Comparison of ENCODE assay signal across 9 mouse cellular contexts in the genomic region with DNA sequence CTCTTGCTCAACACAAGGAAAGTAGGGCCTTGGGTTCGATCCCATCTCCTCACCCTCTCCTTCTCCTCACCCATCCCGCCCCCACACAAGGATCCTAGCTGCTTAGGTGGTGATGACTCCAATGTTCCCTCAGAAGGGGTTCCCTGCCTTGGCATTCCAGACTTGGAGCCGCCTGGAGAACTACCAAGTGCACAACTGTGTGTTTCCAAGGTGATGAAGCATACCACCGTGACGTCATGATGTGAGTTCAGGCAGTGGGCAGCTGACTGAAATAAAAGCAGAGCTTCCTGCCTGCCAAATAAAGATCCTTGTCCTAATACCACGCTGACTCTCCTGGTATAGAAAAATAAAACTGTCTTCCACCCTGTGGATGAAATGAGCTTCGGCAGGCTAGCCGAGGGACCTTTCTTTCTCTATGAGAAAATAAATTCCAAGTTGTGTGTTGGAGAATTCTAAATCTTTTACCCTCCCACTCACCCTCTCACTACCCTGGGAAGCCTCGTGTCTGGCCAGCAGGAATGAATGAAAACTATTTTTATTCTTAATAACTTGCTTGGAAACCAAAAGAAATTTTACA. TPM values are rescaled to one million over a fixed set of nuclear protein-coding genes. Genes with fewer than 3 reads are reported as not detected.
DNase-seq lines count a peak whose midpoint lies in the region; ATAC-seq lines count a peak whose summit lies in the region.
"Had no signal": no experiment of that assay in that cellular context is flagged by ENCODE, and none has a peak within 500 bp of the region (broad histone marks: within the 10 kb centered on the region; RNA-seq: fewer than 3 reads in every experiment).

No protein-coding gene starts in this region.

- no peaks in the 10 kb centered on the region for H3K9me3 ChIP-seq in hindbrain, embryonic 16.5 days (ENCODE audit: control insufficient read depth, low read length)
- H3K9me3 ChIP-seq in hindbrain, embryonic 10.5 days = no peaks in the 10 kb centered on the region
- H3K9me3 ChIP-seq in intestine, embryonic 16.5 days (ENCODE audit: control insufficient read depth, low read length) = no peaks in the 10 kb centered on the region
- no peaks in the 10 kb centered on the region for H3K9me3 ChIP-seq in lung, embryonic 16.5 days (ENCODE audit: control insufficient read depth, low read length)
- H3K9me3 ChIP-seq: heart, embryonic 15.5 days had no signal

- H3K27ac ChIP-seq in hindbrain, embryonic 16.5 days (ENCODE audit: low read depth, low read length) = no peak overlapping the region
- no peak overlapping the region for H3K27ac ChIP-seq in hindbrain, embryonic 10.5 days
- H3K27ac ChIP-seq in intestine, embryonic 16.5 days (ENCODE audit: low read length) = no peak overlapping the region
- H3K27ac ChIP-seq in lung, embryonic 16.5 days (ENCODE audit: low read length) = no peak overlapping the region
- H3K27ac ChIP-seq: heart, embryonic 15.5 days had no signal

- H3K27me3 ChIP-seq in hindbrain, embryonic 16.5 days (replicated peaks; ENCODE audit: control insufficient read depth, insufficient read depth, low read length) = no peaks in the 10 kb centered on the region
- H3K27me3 ChIP-seq in hindbrain, embryonic 10.5 days (ENCODE audit: insufficient read depth, poor library complexity, severe bottlenecking) = no peaks in the 10 kb centered on the region
- H3K27me3 ChIP-seq in intestine, embryonic 16.5 days (replicated peaks; ENCODE audit: control insufficient read depth, insufficient read depth, low read length) = no peaks in the 10 kb centered on the region
- no peaks in the 10 kb centered on the region for H3K27me3 ChIP-seq in lung, embryonic 16.5 days (ENCODE audit: control insufficient read depth, insufficient read depth, low read depth, low read length)
- H3K27me3 ChIP-seq: heart, embryonic 15.5 days had no signal

- no peaks in the 10 kb centered on the region for H3K36me3 ChIP-seq in hindbrain, embryonic 16.5 days (ENCODE audit: control insufficient read depth, insufficient read depth, low read length)
- H3K36me3 ChIP-seq in hindbrain, embryonic 10.5 days = no peaks in the 10 kb centered on the region
- H3K36me3 ChIP-seq in intestine, embryonic 16.5 days (ENCODE audit: control insufficient read depth, insufficient read depth, low read length) = no peaks in the 10 kb centered on the region
- no peaks in the 10 kb centered on the region for H3K36me3 ChIP-seq in lung, embryonic 16.5 days (ENCODE audit: control insufficient read depth, insufficient read depth, low read length)
- H3K36me3 ChIP-seq: heart, embryonic 15.5 days had no signal

- H3K4me2 ChIP-seq in hindbrain, embryonic 16.5 days (ENCODE audit: low read length) = no peak overlapping the region
- H3K4me2 ChIP-seq in intestine, embryonic 16.5 days (ENCODE audit: low read depth, low read length) = no peak overlapping the region
- H3K4me2 ChIP-seq in lung, embryonic 16.5 days (ENCODE audit: low read depth, low read length) = no peak overlapping the region
- H3K4me2 ChIP-seq: heart, embryonic 15.5 days had no signal

- no peaks in the 10 kb centered on the region for H3K4me1 ChIP-seq in hindbrain, embryonic 16.5 days (ENCODE audit: control insufficient read depth, insufficient read depth, low read depth, low read length)
- peaks cover 4% of the 10 kb centered on the region; the same call in 1 of the 2 replicates for H3K4me1 ChIP-seq in hindbrain, embryonic 10.5 days (replicated peaks)
- no peaks in the 10 kb centered on the region for H3K4me1 ChIP-seq in intestine, embryonic 16.5 days (ENCODE audit: control insufficient read depth, insufficient read depth, low read length)
- H3K4me1 ChIP-seq in lung, embryonic 16.5 days (replicated peaks; ENCODE audit: control insufficient read depth, insufficient read depth, low read length) = 0 out of 2 replicates have a peak, but pooled peaks cover 2% of the 10 kb centered on the region

- 56% methylated on average over 9 of the region's 9 CpGs for WGBS in hindbrain, embryonic 16.5 days
- 76% methylated on average over 9 of the region's 9 CpGs for WGBS in hindbrain, embryonic 10.5 days
- 59% methylated on average over 9 of the region's 9 CpGs for WGBS in intestine, embryonic 16.5 days
- WGBS in lung, embryonic 16.5 days = 50% methylated on average over 9 of the region's 9 CpGs

- H3K9ac ChIP-seq in hindbrain, embryonic 16.5 days (ENCODE audit: low read depth, low read length) = no peak overlapping the region
- no peak overlapping the region for H3K9ac ChIP-seq in intestine, embryonic 16.5 days (ENCODE audit: low read depth, low read length)
- no peak overlapping the region for H3K9ac ChIP-seq in lung, embryonic 16.5 days (ENCODE audit: low read length)
- H3K9ac ChIP-seq: heart, embryonic 15.5 days had no signal

- DNase-seq in hindbrain, embryonic 10.5 days (ENCODE audit: low spot score) = no peak
- DNase-seq in adrenal gland, adult 2 months = peak; percentile 56
- DNase-seq in thymus, postnatal 14 days = no peak
- no peak for DNase-seq in cerebellum, adult 8-10 months

- 0 out of 2 replicates have a peak, but pooled peaks have one; percentile 37 for ATAC-seq in hindbrain, embryonic 16.5 days
- ATAC-seq in intestine, embryonic 16.5 days = peak; percentile 42; the same call in 1 of the 2 replicates
- peak; percentile 83 for ATAC-seq in lung, embryonic 16.5 days (ENCODE audit: low read depth)
- no peak for ATAC-seq in inflammation-experienced regulatory T-cells, adult 6 months

- no peak overlapping the region for H3K4me3 ChIP-seq in hindbrain, embryonic 16.5 days (ENCODE audit: low read length)
- no peak overlapping the region for H3K4me3 ChIP-seq in hindbrain, embryonic 10.5 days
- no peak overlapping the region for H3K4me3 ChIP-seq in intestine, embryonic 16.5 days (ENCODE audit: low read length)
- H3K4me3 ChIP-seq in lung, embryonic 16.5 days (ENCODE audit: low read length) = no peak overlapping the region
- H3K4me3 ChIP-seq: heart, embryonic 15.5 days had no signal

RNA-seq across cellular contexts. Expression of a gene that starts 6.4 kb away (rescaled TPM):
- polyA plus RNA-seq in hindbrain, embryonic 16.5 days (2015; fragmentation: Nextera tagmentation; extraction: Ambion mirVana) = 80.3 and 89.3 TPM in 2 replicates
- 74.8 and 98.1 TPM in 2 replicates for polyA plus RNA-seq in hindbrain, embryonic 10.5 days (2016; fragmentation: Nextera tagmentation; extraction: Ambion mirVana)
- total RNA-seq in adrenal gland, adult 2 months (2021) = 100 to 1,000 TPM; 144 to 171 TPM
- polyA plus RNA-seq in adrenal gland, adult 2 months (2012; rRNA removed) = 23.2 and 29.6 TPM in 2 replicates
- 130 and 138 TPM in 2 replicates for polyA plus RNA-seq in intestine, embryonic 16.5 days (2015; fragmentation: Nextera tagmentation; extraction: Ambion mirVana)
- 133 and 135 TPM in 2 replicates for polyA plus RNA-seq in lung, embryonic 16.5 days (2015; fragmentation: Nextera tagmentation; extraction: Ambion mirVana)
- polyA plus RNA-seq in inflammation-experienced regulatory T-cells, adult 6 months (2017; shearing (Covaris generic)) = 10 to 100 TPM; 21.4 to 38.9 (median 32.2) TPM
